Mouse (Mus musculus): ENCODE measurements around the gene Cntn5. TPM values are rescaled to one million over a fixed set of nuclear protein-coding genes. Genes with fewer than 3 reads are reported as not detected.

The Cntn5 gene
- total and polyA plus RNA-seq, 2 experiments from 2014 or later: 17.6 TPM

GRCm38 (mm10) chr9:10718986-10719385 is 185.6 kb downstream of the Cntn5 start:
- Histone ChIP-seq H3K9ac (replicated peaks; ENCODE audit: low read length) (no peak overlapping the region), H3K4me3 (ENCODE audit: low read length) (no peak overlapping the region), H3K4me1 (ENCODE audit: insufficient read depth, low read length) (no peaks in the 10 kb centered on the region), H3K36me3 (ENCODE audit: insufficient read depth, low read length) (no peaks in the 10 kb centered on the region), H3K4me2 (ENCODE audit: low read depth, low read length) (no peak overlapping the region), H3K27ac (no peak overlapping the region), H3K27me3 (ENCODE audit: insufficient read depth, low read length) (no peaks in the 10 kb centered on the region), H3K9me3 (ENCODE audit: low read length) (no peaks in the 10 kb centered on the region)
- no peak for ATAC-seq
- no peak for TF ChIP-seq CTCF (IDR thresholded peaks at IDR 0.05; ENCODE audit: low read depth)
- 58% methylated on average over 3 of the region's 3 CpGs for WGBS
- DNase-seq (ENCODE audit: low spot score): no peak

GRCm38 (mm10) chr9:10713641-10714040 is 190.9 kb downstream of the Cntn5 start:
- ATAC-seq: no peak
- Histone ChIP-seq H3K27ac (no peak overlapping the region), H3K4me3 (ENCODE audit: low read length) (no peak overlapping the region), H3K4me2 (ENCODE audit: low read depth, low read length) (no peak overlapping the region), H3K9me3 (ENCODE audit: low read length) (no peaks in the 10 kb centered on the region), H3K27me3 (ENCODE audit: insufficient read depth, low read length) (no peaks in the 10 kb centered on the region), H3K9ac (replicated peaks; ENCODE audit: low read length) (no peak overlapping the region), H3K4me1 (ENCODE audit: insufficient read depth, low read length) (no peaks in the 10 kb centered on the region), H3K36me3 (ENCODE audit: insufficient read depth, low read length) (no peaks in the 10 kb centered on the region)
- TF ChIP-seq CTCF (IDR thresholded peaks at IDR 0.05; ENCODE audit: low read depth): no peak
- WGBS: 15% methylated on average over 1 of the region's 1 CpGs
- no peak for DNase-seq (ENCODE audit: low spot score)

GRCm38 (mm10) chr9:10681646-10682045 is 222.9 kb downstream of the Cntn5 start:
- no peak for TF ChIP-seq CTCF (IDR thresholded peaks at IDR 0.05; ENCODE audit: low read depth)

GRCm38 (mm10) chr9:10681181-10681580 is 223.4 kb downstream of the Cntn5 start:
- Histone ChIP-seq H3K9ac (replicated peaks; ENCODE audit: low read length) (no peak overlapping the region), H3K4me1 (ENCODE audit: insufficient read depth, low read length) (no peaks in the 10 kb centered on the region), H3K9me3 (ENCODE audit: low read length) (no peaks in the 10 kb centered on the region), H3K27me3 (ENCODE audit: insufficient read depth, low read length) (no peaks in the 10 kb centered on the region), H3K4me3 (ENCODE audit: low read length) (no peak overlapping the region), H3K27ac (no peak overlapping the region), H3K36me3 (ENCODE audit: insufficient read depth, low read length) (no peaks in the 10 kb centered on the region), H3K4me2 (ENCODE audit: low read depth, low read length) (no peak overlapping the region)
- ATAC-seq (no peak), DNase-seq (ENCODE audit: low spot score) (no peak)
- WGBS: 76% methylated on average over 3 of the region's 3 CpGs
- no peak for TF ChIP-seq CTCF (IDR thresholded peaks at IDR 0.05; ENCODE audit: low read depth)

More at GRCm38 (mm10) chr9:10681646-10682045, 222.9 kb downstream of the Cntn5 start:
- Histone ChIP-seq H3K4me3 (ENCODE audit: low read length) (no peak overlapping the region), H3K9me3 (ENCODE audit: low read length) (no peaks in the 10 kb centered on the region), H3K4me1 (ENCODE audit: insufficient read depth, low read length) (no peaks in the 10 kb centered on the region), H3K27me3 (ENCODE audit: insufficient read depth, low read length) (no peaks in the 10 kb centered on the region), H3K9ac (replicated peaks; ENCODE audit: low read length) (no peak overlapping the region), H3K36me3 (ENCODE audit: insufficient read depth, low read length) (no peaks in the 10 kb centered on the region), H3K27ac (no peak overlapping the region), H3K4me2 (ENCODE audit: low read depth, low read length) (no peak overlapping the region)
- DNase-seq (ENCODE audit: low spot score): no peak
- no peak for ATAC-seq

DNA sequence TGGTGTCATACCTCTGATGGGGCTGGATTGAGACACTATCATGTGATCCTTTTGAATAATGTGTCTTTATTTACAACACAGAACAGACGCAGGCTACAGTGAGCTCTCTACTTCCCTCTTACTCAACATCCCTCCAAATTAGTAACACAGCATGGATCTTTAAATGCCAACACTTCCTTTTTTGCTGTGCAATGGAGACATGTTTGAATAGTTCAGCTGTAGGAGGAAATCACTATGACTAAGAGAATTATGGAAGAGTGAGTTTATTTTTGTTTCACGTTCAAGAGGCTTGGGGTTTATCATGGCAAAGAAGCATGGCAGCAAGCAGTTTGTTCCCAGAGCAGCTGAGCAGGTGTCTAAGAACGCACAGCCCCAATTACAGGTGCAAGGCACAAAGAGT is 235.9 kb downstream of the Cntn5 start:
- Histone ChIP-seq H3K27ac (no peak overlapping the region), H3K9me3 (ENCODE audit: low read length) (no peaks in the 10 kb centered on the region), H3K4me1 (ENCODE audit: insufficient read depth, low read length) (no peaks in the 10 kb centered on the region), H3K36me3 (ENCODE audit: insufficient read depth, low read length) (no peaks in the 10 kb centered on the region), H3K4me3 (ENCODE audit: low read length) (no peak overlapping the region), H3K4me2 (ENCODE audit: low read depth, low read length) (no peak overlapping the region), H3K27me3 (ENCODE audit: insufficient read depth, low read length) (no peaks in the 10 kb centered on the region), H3K9ac (replicated peaks; ENCODE audit: low read length) (no peak overlapping the region)
- 64% methylated on average over 3 of the region's 3 CpGs for WGBS
- ATAC-seq (no peak), DNase-seq (ENCODE audit: low spot score) (no peak)
- TF ChIP-seq CTCF (IDR thresholded peaks at IDR 0.05; ENCODE audit: low read depth): no peak

- H3K27me3 ChIP-seq (ENCODE audit: insufficient read depth, low read length): no peaks in the 10 kb centered on the region
- no peak for DNase-seq (ENCODE audit: low spot score)
- no peak overlapping the region for H3K4me2 ChIP-seq (ENCODE audit: low read depth, low read length)
- H3K9ac ChIP-seq (replicated peaks; ENCODE audit: low read length): no peak overlapping the region
- no peaks in the 10 kb centered on the region for H3K9me3 ChIP-seq (ENCODE audit: low read length)
- WGBS: 60% methylated on average over 4 of the region's 4 CpGs
- H3K36me3 ChIP-seq (ENCODE audit: insufficient read depth, low read length): no peaks in the 10 kb centered on the region
- no peak overlapping the region for H3K27ac ChIP-seq
- no peaks in the 10 kb centered on the region for H3K4me1 ChIP-seq (ENCODE audit: insufficient read depth, low read length)
- TF ChIP-seq CTCF (IDR thresholded peaks at IDR 0.05; ENCODE audit: low read depth): no peak
- no peak for ATAC-seq
- no peak overlapping the region for H3K4me3 ChIP-seq (ENCODE audit: low read length)
These were observed 237.1 kb downstream of the Cntn5 start for GRCm38 (mm10) chr9:10667438-10667837.

DNA sequence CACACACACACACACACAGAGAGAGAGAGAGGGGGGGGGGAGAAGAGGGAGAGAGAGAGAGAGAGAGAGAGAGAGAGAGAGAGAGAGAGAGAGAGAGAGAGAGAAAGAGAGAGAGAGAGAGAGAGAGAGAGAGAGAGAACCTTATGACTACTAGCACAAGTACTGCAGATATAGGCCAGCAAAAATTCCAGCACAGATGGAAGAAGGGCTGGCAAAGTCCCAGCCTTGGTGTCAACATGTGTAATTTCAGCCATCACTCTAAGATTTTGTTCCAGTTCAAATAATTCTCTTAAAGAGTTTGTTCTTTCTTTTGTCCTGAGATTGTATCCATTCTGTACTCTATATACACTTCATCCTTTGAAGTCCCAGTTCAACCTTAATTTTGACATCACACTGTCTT is 238.8 kb downstream of the Cntn5 start:
- Histone ChIP-seq H3K9me3 (ENCODE audit: low read length) (no peaks in the 10 kb centered on the region), H3K4me3 (ENCODE audit: low read length) (no peak overlapping the region), H3K27ac (no peak overlapping the region), H3K27me3 (ENCODE audit: insufficient read depth, low read length) (no peaks in the 10 kb centered on the region), H3K9ac (replicated peaks; ENCODE audit: low read length) (no peak overlapping the region), H3K4me2 (ENCODE audit: low read depth, low read length) (no peak overlapping the region), H3K36me3 (ENCODE audit: insufficient read depth, low read length) (no peaks in the 10 kb centered on the region), H3K4me1 (ENCODE audit: insufficient read depth, low read length) (no peaks in the 10 kb centered on the region)
- DNase-seq (ENCODE audit: low spot score) (no peak), ATAC-seq (no peak)
- no peak for TF ChIP-seq CTCF (IDR thresholded peaks at IDR 0.05; ENCODE audit: low read depth)
